Mouse (Mus musculus) heart, adult 2 months (tissue): ENCODE measurements at regions not wholly inside any gene's neighbourhood (a gene's known extent, or its start where the extent isn't known, plus 50 kb on each side); places are given as distances from the start of the nearest gene placed in this dataset.

ENCODE experiments used
- CTCF ChIP-seq: fragments of 200-600 bp; IDR thresholded peaks from 2 replicates; pipeline ENCODE4 v1.8.1; 2022; ENCODE audit warnings: antibody characterized with exemption, mild to moderate bottlenecking, moderate library complexity
- POLR2A ChIP-seq: fragments of 200-500 bp; IDR thresholded peaks from 2 replicates; pipeline ENCODE4 v1.6.1; 2011; ENCODE audit warnings: mild to moderate bottlenecking, low read depth, low read length, control low read depth; ENCODE audit not compliant: insufficient read depth

- TF ChIP-seq CTCF (no peak), POLR2A (no peak)
Measured at GRCm38 (mm10) chr7:83093923-83094355, 226.8 kb downstream of the Mex3b start.
